Mouse (Mus musculus) C2C12 (cell line): ENCODE data around the gene H2-T24.

ENCODE experiments used
- CEBPB ChIP-seq: IDR thresholded peaks from one replicate; pipeline ENCODE4 v1.6.1; 2011; ENCODE audit warnings: low read depth, mild to moderate bottlenecking, control low read depth, moderate library complexity
- CTCF ChIP-seq: IDR thresholded peaks from one replicate; pipeline ENCODE4 v1.5.1; 2011; ENCODE audit not compliant: control insufficient read depth, insufficient read depth, insufficient read length
- MYOD1 ChIP-seq: IDR thresholded peaks from one replicate; pipeline ENCODE4 v1.6.1; 2011; ENCODE audit warnings: low read depth; ENCODE audit not compliant: control insufficient read depth, insufficient read length

DNA sequence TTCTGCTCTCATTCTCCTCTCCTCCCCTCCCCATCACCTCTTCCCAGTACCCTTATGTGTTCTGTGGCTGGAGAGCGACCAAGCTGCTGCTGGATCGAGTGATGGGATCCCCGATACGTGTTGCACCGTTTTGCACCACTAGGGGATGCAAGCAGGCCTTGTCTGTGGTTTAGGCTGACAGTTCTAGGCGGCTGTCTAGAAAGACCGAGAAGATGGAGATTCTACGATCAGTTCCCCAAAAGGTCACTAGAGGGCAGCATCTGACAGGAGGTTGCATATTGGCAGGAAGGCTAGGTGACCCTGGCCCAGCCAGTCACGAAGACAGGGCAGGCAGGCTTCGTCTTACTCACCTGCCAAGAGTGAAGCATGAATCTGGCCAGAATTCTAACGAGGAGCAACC, 23.4 kb downstream of the H2-T24 start:
- peak; percentile 92 for TF ChIP-seq CTCF
- no peak for TF ChIP-seq MYOD1
- no peak for TF ChIP-seq CEBPB
